ENCODE assay signal across 15 mouse cellular contexts in the genomic region with DNA sequence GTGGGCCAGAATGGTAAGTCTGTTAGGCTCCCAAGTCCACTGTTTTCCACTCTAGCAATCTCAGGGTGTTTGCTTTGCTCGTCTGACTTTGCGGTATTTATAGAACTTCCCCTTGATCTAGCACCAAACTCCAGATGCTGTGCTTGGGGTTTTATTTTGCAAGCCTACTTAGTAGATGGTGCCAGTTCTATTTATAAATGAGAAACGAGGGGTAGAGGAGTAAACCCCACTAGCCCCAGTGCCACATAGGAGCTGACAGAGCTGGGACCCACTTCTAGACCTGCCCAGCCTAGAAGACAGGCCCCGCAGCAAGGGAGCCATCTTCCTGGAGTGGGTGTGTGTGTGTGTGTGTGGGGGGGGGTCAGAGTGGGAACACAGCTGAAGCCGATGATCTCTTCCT.
A peak's percentile ranks its signal among the peaks of the same experiment; 100 is the strongest.
DNase-seq lines count a peak whose midpoint lies in the region; ATAC-seq lines count a peak whose summit lies in the region.
"Had no signal": no experiment of that assay in that cellular context is flagged by ENCODE, and none has a peak within 500 bp of the region (broad histone marks: within the 10 kb centered on the region; RNA-seq: fewer than 3 reads in every experiment).

No protein-coding gene starts in this region.

- no peak overlapping the region for H3K4me2 ChIP-seq in midbrain, embryonic 15.5 days
- H3K4me2 ChIP-seq in midbrain, embryonic 13.5 days (replicated peaks) = no peak overlapping the region
- peak overlapping the region; percentile 43 for H3K4me2 ChIP-seq in heart, embryonic 15.5 days
- H3K4me2 ChIP-seq: neural tube, embryonic 13.5 days; stomach, embryonic 15.5 days had no signal

- intact Hi-C loops in heart, postnatal 25 days (cut with DNase I) = no loop called here

- H3K9me3 ChIP-seq in midbrain, embryonic 15.5 days = no peaks in the 10 kb centered on the region
- no peaks in the 10 kb centered on the region for H3K9me3 ChIP-seq in midbrain, embryonic 13.5 days
- no peaks in the 10 kb centered on the region for H3K9me3 ChIP-seq in heart, embryonic 15.5 days (replicated peaks)
- H3K9me3 ChIP-seq: neural tube, embryonic 13.5 days; stomach, embryonic 15.5 days had no signal

- no peaks in the 10 kb centered on the region for H3K36me3 ChIP-seq in midbrain, embryonic 15.5 days (replicated peaks)
- no peaks in the 10 kb centered on the region for H3K36me3 ChIP-seq in midbrain, embryonic 13.5 days
- H3K36me3 ChIP-seq in heart, embryonic 15.5 days = no peaks in the 10 kb centered on the region
- H3K36me3 ChIP-seq: neural tube, embryonic 13.5 days; stomach, embryonic 15.5 days had no signal

- no peak overlapping the region for H3K4me3 ChIP-seq in midbrain, embryonic 15.5 days
- H3K4me3 ChIP-seq in midbrain, embryonic 13.5 days (replicated peaks) = no peak overlapping the region
- H3K4me3 ChIP-seq in heart, embryonic 15.5 days = no peak overlapping the region
- H3K4me3 ChIP-seq: erythroblast, embryonic 14.5 days; neural tube, embryonic 13.5 days; stomach, embryonic 15.5 days had no signal

- ATAC-seq in midbrain, embryonic 15.5 days (replicated peaks) = 0 out of 2 replicates have a peak, but pooled peaks have one; percentile 33
- no peak for ATAC-seq in midbrain, embryonic 13.5 days
- ATAC-seq in heart, embryonic 15.5 days (replicated peaks; ENCODE audit: insufficient number of reproducible peaks, insufficient read depth, low FRiP score, low read depth) = peak; percentile 47; the same call in 1 of the 2 replicates
- ATAC-seq in inflammation-experienced regulatory T-cells, adult 6 months = no peak
- ATAC-seq: lung, postnatal 0 days had no signal

- H3K4me1 ChIP-seq in midbrain, embryonic 15.5 days = peaks cover 4% of the 10 kb centered on the region; the same call in 1 of the 2 replicates
- peaks cover 9% of the 10 kb centered on the region for H3K4me1 ChIP-seq in midbrain, embryonic 13.5 days (replicated peaks)
- peaks cover 18% of the 10 kb centered on the region for H3K4me1 ChIP-seq in heart, embryonic 15.5 days (replicated peaks)
- H3K4me1 ChIP-seq: stomach, embryonic 15.5 days had no signal

- no peak overlapping the region for H3K27ac ChIP-seq in midbrain, embryonic 15.5 days
- no peak overlapping the region for H3K27ac ChIP-seq in midbrain, embryonic 13.5 days
- peak overlapping the region; percentile 87 for H3K27ac ChIP-seq in heart, embryonic 15.5 days
- H3K27ac ChIP-seq: neural tube, embryonic 13.5 days; stomach, embryonic 15.5 days had no signal

- DNase-seq in heart, adult 8-10 months (ENCODE audit: low spot score) = peak; percentile 24
- DNase-seq in heart, postnatal 25 days (ENCODE audit: low spot score) = no peak
- no peak for DNase-seq in cerebellum, adult 11 months
- DNase-seq: adrenal gland, adult 8-10 months; kidney, adult 11 months; liver; midbrain, embryonic 14.5 days had no signal

- H3K27me3 ChIP-seq in midbrain, embryonic 15.5 days (replicated peaks) = no peaks in the 10 kb centered on the region
- no peaks in the 10 kb centered on the region for H3K27me3 ChIP-seq in midbrain, embryonic 13.5 days
- H3K27me3 ChIP-seq in heart, embryonic 15.5 days = no peaks in the 10 kb centered on the region
- H3K27me3 ChIP-seq: neural tube, embryonic 13.5 days; stomach, embryonic 15.5 days had no signal

- 90% methylated on average over 5 of the region's 5 CpGs for WGBS in midbrain, embryonic 15.5 days
- WGBS in midbrain, embryonic 13.5 days = 86% methylated on average over 5 of the region's 5 CpGs
- WGBS in heart, embryonic 15.5 days = 27% methylated on average over 5 of the region's 5 CpGs

- H3K9ac ChIP-seq in midbrain, embryonic 15.5 days = no peak overlapping the region
- no peak overlapping the region for H3K9ac ChIP-seq in midbrain, embryonic 13.5 days (replicated peaks)
- 0 out of 2 replicates have a peak overlapping the region, but pooled peaks have one; percentile 17 for H3K9ac ChIP-seq in heart, embryonic 15.5 days
- H3K9ac ChIP-seq: neural tube, embryonic 13.5 days; stomach, embryonic 15.5 days had no signal

Comparison
In these comparisons a context has a peak if more than half of its experiments do, and no peak if none do; other contexts are left out.
1. ATAC-seq: peak in midbrain, embryonic 15.5 days (single experiment) and heart, embryonic 15.5 days (single experiment); none in midbrain, embryonic 13.5 days (single experiment) and inflammation-experienced regulatory T-cells, adult 6 months (single experiment).